Mouse (Mus musculus) embryo, embryonic 11 days (tissue): ENCODE results near the gene Gm20696.

Source experiments
- DNase-seq: peaks from one replicate; pipeline ENCODE4 v3.0.0-alpha.2; 2015

Gene Gm20696

GRCm38 (mm10) chr6:99519052-99519451 is 147.5 kb downstream of the Gm20696 start:
- peak; percentile 51 for DNase-seq

GRCm38 (mm10) chr6:99515667-99516199 is 150.9 kb downstream of the Gm20696 start:
- no peak for DNase-seq

GRCm38 (mm10) chr6:99511862-99512261 is 154.7 kb downstream of the Gm20696 start:
- DNase-seq: peak; percentile 28

- no peak for DNase-seq
Measured at GRCm38 (mm10) chr6:99509189-99509592, 157.4 kb downstream of the Gm20696 start.

GRCm38 (mm10) chr6:99506816-99507215 is 159.8 kb downstream of the Gm20696 start:
- no peak for DNase-seq

GRCm38 (mm10) chr6:99503741-99504140 is 162.9 kb downstream of the Gm20696 start:
- DNase-seq: no peak

GRCm38 (mm10) chr6:99502727-99503126 is 163.9 kb downstream of the Gm20696 start:
- DNase-seq: no peak

GRCm38 (mm10) chr6:99502314-99502713 is 164.3 kb downstream of the Gm20696 start:
- no peak for DNase-seq

GRCm38 (mm10) chr6:99500570-99501270 is 165.9 kb downstream of the Gm20696 start:
- no peak for DNase-seq

- no peak for DNase-seq
Measured at GRCm38 (mm10) chr6:99498082-99498481, 168.5 kb downstream of the Gm20696 start.

GRCm38 (mm10) chr6:99496114-99496513 is 170.5 kb downstream of the Gm20696 start:
- DNase-seq: no peak

GRCm38 (mm10) chr6:99492937-99493336 is 173.7 kb downstream of the Gm20696 start:
- DNase-seq: no peak

- no peak for DNase-seq
Measured at GRCm38 (mm10) chr6:99491979-99492544, 174.5 kb downstream of the Gm20696 start.

GRCm38 (mm10) chr6:99491146-99491545 is 175.5 kb downstream of the Gm20696 start:
- DNase-seq: no peak

GRCm38 (mm10) chr6:99489900-99490648 is 176.5 kb downstream of the Gm20696 start:
- DNase-seq: no peak

GRCm38 (mm10) chr6:99489423-99489822 is 177.2 kb downstream of the Gm20696 start:
- DNase-seq: no peak

GRCm38 (mm10) chr6:99485884-99486640 is 180.5 kb downstream of the Gm20696 start:
- DNase-seq: no peak

GRCm38 (mm10) chr6:99485217-99485883 is 181.2 kb downstream of the Gm20696 start:
- DNase-seq: peak; percentile 80

GRCm38 (mm10) chr6:99484884-99485216 is 181.7 kb downstream of the Gm20696 start:
- no peak for DNase-seq

GRCm38 (mm10) chr6:99484197-99484725 is 182.3 kb downstream of the Gm20696 start:
- no peak for DNase-seq

GRCm38 (mm10) chr6:99483556-99483955 is 183.0 kb downstream of the Gm20696 start:
- DNase-seq: peak; percentile 43

GRCm38 (mm10) chr6:99481568-99481967 is 185.0 kb downstream of the Gm20696 start:
- DNase-seq: no peak
